Mouse (Mus musculus) layer of hippocampus, adult 11-12 months (tissue): ENCODE data around the gene Vmn1r82.

Source experiments
- DNase-seq: peaks from one replicate; pipeline ENCODE4 v3.0.0; 2022; ENCODE audit warnings: low spot score

Gene Vmn1r82

DNA sequence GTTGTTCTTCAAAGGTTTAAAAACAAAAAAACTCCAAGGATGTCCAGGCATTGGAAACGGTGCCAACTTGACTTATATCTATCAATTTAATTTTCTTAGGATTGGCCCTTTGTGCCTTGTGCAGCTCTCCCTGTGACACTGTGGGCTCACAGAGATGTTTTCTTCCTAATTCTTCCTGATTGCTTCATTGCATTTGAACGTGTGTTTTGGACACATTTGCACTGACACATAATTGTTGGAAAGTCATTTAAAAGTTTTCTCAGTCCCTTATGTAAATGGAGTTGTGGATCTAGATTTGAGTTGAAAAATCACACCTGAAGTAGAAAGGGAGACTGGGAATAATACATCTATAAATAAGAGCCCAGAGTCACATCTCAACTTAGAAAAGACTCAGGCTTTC lies at the start of gene Vmn1r82:
TSS of gene Vmn1r82 (plus strand) at position 301 of the 400 bp plus-strand sequence.
- no peak for DNase-seq

DNA sequence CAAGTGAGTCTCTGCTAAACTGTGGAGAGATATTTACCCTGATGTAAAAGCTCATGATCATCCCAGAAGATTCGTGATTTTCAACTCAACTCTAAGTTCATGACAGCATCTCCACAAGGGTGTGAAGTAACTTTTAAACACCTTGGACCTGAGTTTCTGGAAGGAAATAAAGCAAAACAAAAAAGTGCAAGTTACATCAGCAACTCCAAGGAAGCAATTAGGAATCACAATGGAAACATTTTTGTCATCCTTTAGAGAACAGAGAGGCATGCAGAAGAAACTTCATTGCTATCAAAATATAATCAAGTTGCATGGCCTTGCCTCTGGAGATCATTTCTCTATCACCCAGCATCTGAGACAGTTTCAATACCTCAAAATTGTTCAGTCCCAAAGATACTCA lies 32.1 kb upstream of the Vmn1r82 start, which contains the start of gene Vmn1r81:
TSS of gene Vmn1r81 (minus strand) at position 101 of the 400 bp plus-strand sequence.
- no peak for DNase-seq

DNA sequence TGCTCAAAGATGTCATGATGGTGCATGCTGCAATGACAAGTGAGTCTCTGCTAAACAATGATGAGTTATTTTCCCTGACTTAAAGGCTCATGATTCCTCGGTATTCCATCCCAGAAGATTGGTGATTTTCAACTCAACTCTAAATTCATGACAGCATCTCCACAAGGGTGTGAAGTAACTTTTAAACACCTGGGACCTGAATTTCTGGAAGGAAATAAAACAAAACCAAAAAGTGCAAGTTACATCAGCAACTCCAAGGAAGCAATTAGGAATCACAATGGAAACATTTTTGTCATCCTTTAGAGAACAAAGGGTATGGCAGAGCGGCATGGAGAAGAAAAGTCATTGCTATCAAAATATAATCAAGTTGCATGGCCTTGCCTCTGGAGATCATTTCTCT lies 29.2 kb downstream of the Vmn1r82 start, which contains the start of gene Vmn1r83:
TSS of gene Vmn1r83 (minus strand) at position 101 of the 400 bp plus-strand sequence.
- DNase-seq = no peak
